Mouse (Mus musculus): Measurements from ENCODE around the gene Aifm3.

GRCm38 (mm10) chr16:17460254-17460653 is 29.2 kb upstream of the Aifm3 start:
- TF ChIP-seq GATA1 (IDR thresholded peaks at IDR 0.05; ENCODE audit: borderline replicate concordance, low read length) (no peak), FLI1 (IDR thresholded peaks at IDR 0.05; ENCODE audit: low read length) (no peak)

All from megakaryocyte, embryonic 14.5 days (primary cell).